Mouse (Mus musculus): ENCODE measurements around the gene Fam129a. TPM values are rescaled to one million over a fixed set of nuclear protein-coding genes. Genes with fewer than 3 reads are reported as not detected.

The Fam129a gene
- polyA plus RNA-seq, 1 experiment = 1.7 TPM

- H3K79me3 ChIP-seq (ENCODE audit: low read depth) = no peaks in the 10 kb centered on the region
- H3K4me3 ChIP-seq (ENCODE audit: insufficient read depth, poor library complexity, severe bottlenecking) = no peak overlapping the region
- H3K27me3 ChIP-seq (ENCODE audit: control insufficient read depth, insufficient read depth, insufficient read length) = no peaks in the 10 kb centered on the region
- no peak overlapping the region for H3ac ChIP-seq (ENCODE audit: control insufficient read depth, insufficient read length, low read depth)
- H3K79me2 ChIP-seq (ENCODE audit: control insufficient read depth, insufficient read depth) = no peaks in the 10 kb centered on the region
- no peaks in the 10 kb centered on the region for H3K36me3 ChIP-seq (ENCODE audit: control insufficient read depth, insufficient read depth)
- TF ChIP-seq CEBPB (IDR thresholded peaks at IDR 0.05; ENCODE audit: low read depth) (no peak), MYOD1 (IDR thresholded peaks at IDR 0.05; ENCODE audit: control insufficient read depth, insufficient read length, low read depth) (no peak), USF1 (IDR thresholded peaks at IDR 0.05; ENCODE audit: low read depth) (no peak), CTCF (IDR thresholded peaks at IDR 0.05; ENCODE audit: control insufficient read depth, insufficient read depth, insufficient read length) (no peak), FOSL1 (IDR thresholded peaks at IDR 0.05; ENCODE audit: insufficient read depth, low read length, poor library complexity, severe bottlenecking) (no peak), MAX (IDR thresholded peaks at IDR 0.05) (no peak), MYOG (IDR thresholded peaks at IDR 0.05; ENCODE audit: control insufficient read depth, extremely low read depth, insufficient read length) (no peak)
Measured at GRCm38 (mm10) chr1:151677185-151677809, 106.3 kb downstream of the Fam129a start.

- no peaks in the 10 kb centered on the region for H3K36me3 ChIP-seq (ENCODE audit: control insufficient read depth, insufficient read depth)
- H3K79me2 ChIP-seq (ENCODE audit: control insufficient read depth, insufficient read depth) = no peaks in the 10 kb centered on the region
Measured at GRCm38 (mm10) chr1:151677975-151678374, 107.0 kb downstream of the Fam129a start.

GRCm38 (mm10) chr1:151679153-151679552 is 108.2 kb downstream of the Fam129a start:
- Histone ChIP-seq H3K36me3 (ENCODE audit: control insufficient read depth, insufficient read depth) (no peaks in the 10 kb centered on the region), H3ac (ENCODE audit: control insufficient read depth, insufficient read length, low read depth) (no peak overlapping the region), H3K4me3 (ENCODE audit: insufficient read depth, poor library complexity, severe bottlenecking) (no peak overlapping the region), H3K27me3 (ENCODE audit: control insufficient read depth, insufficient read depth, insufficient read length) (no peaks in the 10 kb centered on the region), H3K79me3 (ENCODE audit: low read depth) (no peaks in the 10 kb centered on the region), H3K79me2 (ENCODE audit: control insufficient read depth, insufficient read depth) (no peaks in the 10 kb centered on the region)
- TF ChIP-seq CTCF (IDR thresholded peaks at IDR 0.05; ENCODE audit: control insufficient read depth, insufficient read depth, insufficient read length) (no peak), MYOG (IDR thresholded peaks at IDR 0.05; ENCODE audit: control insufficient read depth, extremely low read depth, insufficient read length) (no peak), MAX (IDR thresholded peaks at IDR 0.05) (no peak), MYOD1 (IDR thresholded peaks at IDR 0.05; ENCODE audit: control insufficient read depth, insufficient read length, low read depth) (no peak), USF1 (IDR thresholded peaks at IDR 0.05; ENCODE audit: low read depth) (no peak)

More at GRCm38 (mm10) chr1:151677975-151678374, 107.0 kb downstream of the Fam129a start:
- Histone ChIP-seq H3K79me3 (ENCODE audit: low read depth) (no peaks in the 10 kb centered on the region), H3ac (ENCODE audit: control insufficient read depth, insufficient read length, low read depth) (no peak overlapping the region), H3K4me3 (ENCODE audit: insufficient read depth, poor library complexity, severe bottlenecking) (no peak overlapping the region), H3K27me3 (ENCODE audit: control insufficient read depth, insufficient read depth, insufficient read length) (no peaks in the 10 kb centered on the region)
- TF ChIP-seq USF1 (IDR thresholded peaks at IDR 0.05; ENCODE audit: low read depth) = no peak
- peak; percentile 26 for TF ChIP-seq MAX (IDR thresholded peaks at IDR 0.05)
- TF ChIP-seq CEBPB (IDR thresholded peaks at IDR 0.05; ENCODE audit: low read depth) = no peak
- no peak for TF ChIP-seq MYOG (IDR thresholded peaks at IDR 0.05; ENCODE audit: control insufficient read depth, extremely low read depth, insufficient read length)
- no peak for TF ChIP-seq CTCF (IDR thresholded peaks at IDR 0.05; ENCODE audit: control insufficient read depth, insufficient read depth, insufficient read length)
- TF ChIP-seq FOSL1 (IDR thresholded peaks at IDR 0.05; ENCODE audit: insufficient read depth, low read length, poor library complexity, severe bottlenecking) = peak; percentile 25
- no peak for TF ChIP-seq MYOD1 (IDR thresholded peaks at IDR 0.05; ENCODE audit: control insufficient read depth, insufficient read length, low read depth)

- Histone ChIP-seq H3K27me3 (ENCODE audit: control insufficient read depth, insufficient read depth, insufficient read length) (no peaks in the 10 kb centered on the region), H3K79me3 (ENCODE audit: low read depth) (no peaks in the 10 kb centered on the region), H3ac (ENCODE audit: control insufficient read depth, insufficient read length, low read depth) (no peak overlapping the region), H3K79me2 (ENCODE audit: control insufficient read depth, insufficient read depth) (no peaks in the 10 kb centered on the region), H3K4me3 (ENCODE audit: insufficient read depth, poor library complexity, severe bottlenecking) (no peak overlapping the region), H3K36me3 (ENCODE audit: control insufficient read depth, insufficient read depth) (no peaks in the 10 kb centered on the region)
- TF ChIP-seq FOSL1 (IDR thresholded peaks at IDR 0.05; ENCODE audit: insufficient read depth, low read length, poor library complexity, severe bottlenecking) (no peak), CEBPB (IDR thresholded peaks at IDR 0.05; ENCODE audit: low read depth) (no peak), MYOD1 (IDR thresholded peaks at IDR 0.05; ENCODE audit: control insufficient read depth, insufficient read length, low read depth) (no peak), MAX (IDR thresholded peaks at IDR 0.05) (no peak), USF1 (IDR thresholded peaks at IDR 0.05; ENCODE audit: low read depth) (no peak), MYOG (IDR thresholded peaks at IDR 0.05; ENCODE audit: control insufficient read depth, extremely low read depth, insufficient read length) (no peak), CTCF (IDR thresholded peaks at IDR 0.05; ENCODE audit: control insufficient read depth, insufficient read depth, insufficient read length) (no peak)
Measured at GRCm38 (mm10) chr1:151679883-151680613, 109.1 kb downstream of the Fam129a start.

DNA sequence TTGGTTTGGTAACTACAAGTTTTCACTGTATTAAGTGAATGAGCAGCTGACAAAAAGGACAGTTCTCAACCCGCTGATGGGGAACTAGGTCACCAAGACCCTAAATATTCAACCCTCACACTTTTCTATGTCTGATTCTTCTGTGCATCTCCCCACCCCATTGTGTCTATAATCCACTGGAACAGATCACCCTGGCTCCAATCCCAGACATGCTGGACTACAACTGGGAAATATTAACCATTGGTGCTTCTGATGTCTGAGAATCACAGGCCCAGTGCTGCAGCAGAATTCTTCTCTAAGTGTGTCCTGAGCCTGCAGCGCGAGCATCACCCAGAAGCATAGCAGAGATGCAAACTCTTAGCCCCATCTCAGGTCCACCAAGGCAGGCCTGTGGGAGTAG is 110.0 kb downstream of the Fam129a start:
- Histone ChIP-seq H3K79me3 (ENCODE audit: low read depth) (no peaks in the 10 kb centered on the region), H3K4me3 (ENCODE audit: insufficient read depth, poor library complexity, severe bottlenecking) (no peak overlapping the region), H3K79me2 (ENCODE audit: control insufficient read depth, insufficient read depth) (no peaks in the 10 kb centered on the region), H3K27me3 (ENCODE audit: control insufficient read depth, insufficient read depth, insufficient read length) (no peaks in the 10 kb centered on the region), H3ac (ENCODE audit: control insufficient read depth, insufficient read length, low read depth) (no peak overlapping the region), H3K36me3 (ENCODE audit: control insufficient read depth, insufficient read depth) (no peaks in the 10 kb centered on the region)
- TF ChIP-seq FOSL1 (IDR thresholded peaks at IDR 0.05; ENCODE audit: insufficient read depth, low read length, poor library complexity, severe bottlenecking) (no peak), CTCF (IDR thresholded peaks at IDR 0.05; ENCODE audit: control insufficient read depth, insufficient read depth, insufficient read length) (no peak), MYOG (IDR thresholded peaks at IDR 0.05; ENCODE audit: control insufficient read depth, extremely low read depth, insufficient read length) (no peak), MYOD1 (IDR thresholded peaks at IDR 0.05; ENCODE audit: control insufficient read depth, insufficient read length, low read depth) (no peak), MAX (IDR thresholded peaks at IDR 0.05) (no peak), CEBPB (IDR thresholded peaks at IDR 0.05; ENCODE audit: low read depth) (no peak), USF1 (IDR thresholded peaks at IDR 0.05; ENCODE audit: low read depth) (no peak)

Data from C2C12 (cell line).